Mouse (Mus musculus): ENCODE results near the gene Gpr45.
A peak's percentile ranks its signal among the peaks of the same experiment; 100 is the strongest.

Gpr45 gene

GRCm38 (mm10) chr1:43051903-43052302, 99.2 kb downstream of the Gpr45 start:
- DNase-seq = peak; percentile 12

GRCm38 (mm10) chr1:43065615-43066310, 113.1 kb downstream of the Gpr45 start:
- peak; percentile 84 for DNase-seq

- DNase-seq = no peak
These were observed 113.9 kb downstream of the Gpr45 start for GRCm38 (mm10) chr1:43066573-43066972.

GRCm38 (mm10) chr1:43067551-43067950, 114.9 kb downstream of the Gpr45 start:
- DNase-seq = no peak

- no peak for DNase-seq
These were observed 118.1 kb downstream of the Gpr45 start for GRCm38 (mm10) chr1:43070726-43071125.

- DNase-seq = no peak
These were observed 119.4 kb downstream of the Gpr45 start for GRCm38 (mm10) chr1:43072028-43072427.

GRCm38 (mm10) chr1:43072561-43072960, 119.9 kb downstream of the Gpr45 start:
- no peak for DNase-seq

- no peak for DNase-seq
These were observed 122.1 kb downstream of the Gpr45 start for GRCm38 (mm10) chr1:43074791-43075190.

- DNase-seq = no peak
These were observed 125.5 kb downstream of the Gpr45 start for GRCm38 (mm10) chr1:43078124-43078523.

- DNase-seq = no peak
These were observed 130.3 kb downstream of the Gpr45 start for GRCm38 (mm10) chr1:43082946-43083345.

Data from kidney, postnatal 10 days (tissue).